8 mouse cellular contexts compared by ENCODE assay signal in the genomic region with DNA sequence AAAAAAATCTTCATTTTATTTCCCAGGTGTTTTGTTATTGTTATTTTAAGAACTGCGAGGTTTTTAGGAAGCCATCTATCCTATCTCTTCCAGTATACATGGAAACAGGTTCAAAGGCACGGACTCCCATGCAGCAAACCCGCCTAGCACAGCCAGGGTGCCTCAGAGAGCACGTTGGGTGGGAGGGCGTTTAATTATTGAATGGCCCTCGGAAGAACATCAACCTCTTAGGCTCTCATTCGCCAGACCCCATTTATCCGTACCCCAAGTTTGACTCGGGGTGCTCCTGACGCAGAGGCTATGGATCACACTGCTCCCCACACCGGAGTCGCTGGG. TPM values are rescaled to one million over a fixed set of nuclear protein-coding genes. Genes with fewer than 3 reads are reported as not detected.
DNase-seq lines count a peak whose midpoint lies in the region; ATAC-seq and TF ChIP-seq lines count a peak whose summit lies in the region.

No protein-coding gene starts in this region.

- H3K4me1 ChIP-seq in kidney, embryonic 14.5 days (ENCODE audit: control insufficient read depth, insufficient read depth, low read length): peaks cover 6% of the 10 kb centered on the region; the same call in 1 of the 2 replicates
- H3K4me1 ChIP-seq in heart, postnatal 0 days (ENCODE audit: control insufficient read depth, insufficient read depth): peaks cover 5% of the 10 kb centered on the region
- H3K4me1 ChIP-seq in midbrain, embryonic 10.5 days: peaks cover 24% of the 10 kb centered on the region

- WGBS in kidney, embryonic 14.5 days: 8% methylated on average over 9 of the region's 12 CpGs
- 11% methylated on average over 12 of the region's 12 CpGs for WGBS in heart, postnatal 0 days
- 9% methylated on average over 12 of the region's 12 CpGs for WGBS in midbrain, embryonic 10.5 days

- H3K9ac ChIP-seq in kidney, embryonic 14.5 days (ENCODE audit: low read depth, low read length): peak overlapping the region; percentile 86
- H3K9ac ChIP-seq in heart, postnatal 0 days (replicated peaks; ENCODE audit: low read depth, low read length): peak overlapping the region; percentile 76

- H3K9me3 ChIP-seq in kidney, embryonic 14.5 days (ENCODE audit: control insufficient read depth, low read length): no peaks in the 10 kb centered on the region
- H3K9me3 ChIP-seq in heart, postnatal 0 days (replicated peaks; ENCODE audit: control insufficient read depth, low read length): no peaks in the 10 kb centered on the region
- H3K9me3 ChIP-seq in midbrain, embryonic 10.5 days (replicated peaks): no peaks in the 10 kb centered on the region

- no peak for DNase-seq in kidney, adult 9 months
- DNase-seq in NIH3T3 (ENCODE audit: low read depth): peak; percentile 51
- no peak for DNase-seq in heart, postnatal 0 days (ENCODE audit: low spot score)
- DNase-seq in midbrain, embryonic 10.5 days (ENCODE audit: low spot score): no peak
- no peak for DNase-seq in spleen, postnatal 10 days (ENCODE audit: low spot score in 2 of 2)
- DNase-seq in layer of hippocampus, adult 8-10 months (ENCODE audit: low spot score in 2 of 2): no peak

- peak overlapping the region; percentile 79 for H3K4me2 ChIP-seq in kidney, embryonic 14.5 days (replicated peaks; ENCODE audit: low read depth, low read length)
- H3K4me2 ChIP-seq in heart, postnatal 0 days (ENCODE audit: low read depth, low read length): peak overlapping the region; percentile 90

- peak overlapping the region; percentile 74 for H3K4me3 ChIP-seq in kidney, embryonic 14.5 days (ENCODE audit: low read length)
- H3K4me3 ChIP-seq in heart, postnatal 0 days (ENCODE audit: low read depth, low read length): peak overlapping the region; percentile 77
- peak overlapping the region; percentile 79 for H3K4me3 ChIP-seq in midbrain, embryonic 10.5 days

- TF ChIP-seq CTCF in heart, postnatal 0 days (IDR thresholded peaks at IDR 0.05; ENCODE audit: low read depth): no peak

- no peak overlapping the region for H3K27ac ChIP-seq in kidney, embryonic 14.5 days (ENCODE audit: low read depth, low read length)
- peak overlapping the region; percentile 82; the same call in 1 of the 2 replicates for H3K27ac ChIP-seq in heart, postnatal 0 days (ENCODE audit: low read depth)
- H3K27ac ChIP-seq in midbrain, embryonic 10.5 days (replicated peaks): peak overlapping the region; percentile 94

- no peak for ATAC-seq in kidney, embryonic 14.5 days (ENCODE audit: low FRiP score, low TSS enrichment)
- ATAC-seq in heart, postnatal 0 days (ENCODE audit: insufficient read depth, low read depth): no peak
- no peak for ATAC-seq in granulocyte monocyte progenitor cell, adult 5-6 weeks (replicated peaks; ENCODE audit: poor library complexity, severe bottlenecking)

- peaks cover 33% of the 10 kb centered on the region for H3K36me3 ChIP-seq in kidney, embryonic 14.5 days (ENCODE audit: control insufficient read depth, insufficient read depth, low read length)
- H3K36me3 ChIP-seq in heart, postnatal 0 days (replicated peaks; ENCODE audit: control insufficient read depth, insufficient read depth, low read length): peaks cover 24% of the 10 kb centered on the region
- H3K36me3 ChIP-seq in midbrain, embryonic 10.5 days: peaks cover 34% of the 10 kb centered on the region

- no peaks in the 10 kb centered on the region for H3K27me3 ChIP-seq in kidney, embryonic 14.5 days (ENCODE audit: control insufficient read depth, insufficient read depth, low read length)
- peaks cover 10% of the 10 kb centered on the region; the same call in 1 of the 2 replicates for H3K27me3 ChIP-seq in heart, postnatal 0 days (ENCODE audit: control insufficient read depth, insufficient read depth, low read length)
- H3K27me3 ChIP-seq in midbrain, embryonic 10.5 days (ENCODE audit: low read depth, poor library complexity, severe bottlenecking): no peaks in the 10 kb centered on the region

- no peak for TF ChIP-seq EP300 in heart, postnatal 0 days (IDR thresholded peaks at IDR 0.05; ENCODE audit: low read depth)

RNA-seq across cellular contexts. Expression of a gene that starts 1.6 kb away (rescaled TPM):
- 11.2 and 11.9 TPM in 2 replicates for polyA plus RNA-seq in kidney, embryonic 14.5 days (2014; fragmentation: Nextera tagmentation; extraction: Ambion mirVana)
- 9.6 and 25.5 TPM in 2 replicates for total RNA-seq in heart, postnatal 0 days (2014; rRNA removed; ENCODE audit: low replicate concordance)
- 1.7 and 2.4 TPM in 2 replicates for polyA plus RNA-seq in heart, postnatal 0 days (2015; fragmentation: Nextera tagmentation; extraction: Ambion mirVana)
- 9.6 and 10.5 TPM in 2 replicates for polyA plus RNA-seq in midbrain, embryonic 10.5 days (2016; fragmentation: Nextera tagmentation; extraction: Ambion mirVana)
- 22.2 and 22.8 TPM in 2 replicates for total RNA-seq in granulocyte monocyte progenitor cell, adult 5-6 weeks (2014; fragmentation: Nextera tagmentation)
- total RNA-seq in granulocyte monocyte progenitor cell, adult 5-6 weeks (2017): 37.6 and 40.1 TPM in 2 replicates
- 10 to 100 TPM; 32.7 to 40.3 (median 37.8) TPM for total RNA-seq in layer of hippocampus, adult 8-10 months (2022)

RNA-seq across cellular contexts. Expression of a gene that starts 39.3 kb away (rescaled TPM):
- polyA plus RNA-seq in kidney, embryonic 14.5 days (2014; fragmentation: Nextera tagmentation; extraction: Ambion mirVana): 19.8 and 27.7 TPM in 2 replicates
- total RNA-seq in heart, postnatal 0 days (2014; rRNA removed; ENCODE audit: low replicate concordance): 35.4 and 77.5 TPM in 2 replicates
- 6.2 and 6.7 TPM in 2 replicates for polyA plus RNA-seq in heart, postnatal 0 days (2015; fragmentation: Nextera tagmentation; extraction: Ambion mirVana)
- 19.1 and 19.3 TPM in 2 replicates for polyA plus RNA-seq in midbrain, embryonic 10.5 days (2016; fragmentation: Nextera tagmentation; extraction: Ambion mirVana)
- total RNA-seq in granulocyte monocyte progenitor cell, adult 5-6 weeks (2014; fragmentation: Nextera tagmentation): 20.3 and 26.2 TPM in 2 replicates
- total RNA-seq in granulocyte monocyte progenitor cell, adult 5-6 weeks (2017): 18.1 and 23.0 TPM in 2 replicates
- 10 to 100 TPM; 33.9 to 40.6 (median 35.1) TPM for total RNA-seq in layer of hippocampus, adult 8-10 months (2022)
